Mouse (Mus musculus) kidney, postnatal 10 days (tissue): ENCODE measurements around the gene Pfn3.

Experiments used
- DNase-seq: peaks from one replicate; pipeline ENCODE4 v3.0.0; 2021; ENCODE audit warnings: mixed read lengths

Pfn3 gene

GRCm38 (mm10) chr13:55391626-55392029 lies 23.4 kb downstream of the Pfn3 start:
- peak; percentile 78 for DNase-seq

DNA sequence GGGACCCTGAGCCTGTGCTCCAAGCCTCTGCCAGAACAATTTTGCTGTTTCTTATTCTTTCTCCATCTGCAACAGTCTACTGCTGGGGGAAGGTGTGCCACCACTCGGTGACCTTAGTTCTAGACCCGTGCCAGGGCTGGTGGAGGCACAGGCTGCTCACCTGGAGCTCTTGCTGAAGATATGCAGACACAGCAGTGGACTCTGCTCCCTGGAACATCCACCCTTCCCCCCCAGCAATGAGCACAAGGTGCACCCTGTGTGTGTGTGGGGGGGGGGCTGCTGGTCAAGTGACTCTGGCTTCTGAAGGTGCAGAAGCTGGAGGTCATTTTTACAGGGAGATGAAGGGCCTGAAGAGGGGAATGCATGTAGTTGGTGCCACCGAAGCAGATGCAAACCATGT lies 24.4 kb downstream of the Pfn3 start:
- peak; percentile 80 for DNase-seq

GRCm38 (mm10) chr13:55381790-55382189 lies 33.2 kb downstream of the Pfn3 start:
- DNase-seq: no peak

GRCm38 (mm10) chr13:55378907-55379580 lies 36.0 kb downstream of the Pfn3 start:
- DNase-seq: peak; percentile 48

GRCm38 (mm10) chr13:55375877-55376276 lies 39.2 kb downstream of the Pfn3 start:
- DNase-seq: no peak

DNA sequence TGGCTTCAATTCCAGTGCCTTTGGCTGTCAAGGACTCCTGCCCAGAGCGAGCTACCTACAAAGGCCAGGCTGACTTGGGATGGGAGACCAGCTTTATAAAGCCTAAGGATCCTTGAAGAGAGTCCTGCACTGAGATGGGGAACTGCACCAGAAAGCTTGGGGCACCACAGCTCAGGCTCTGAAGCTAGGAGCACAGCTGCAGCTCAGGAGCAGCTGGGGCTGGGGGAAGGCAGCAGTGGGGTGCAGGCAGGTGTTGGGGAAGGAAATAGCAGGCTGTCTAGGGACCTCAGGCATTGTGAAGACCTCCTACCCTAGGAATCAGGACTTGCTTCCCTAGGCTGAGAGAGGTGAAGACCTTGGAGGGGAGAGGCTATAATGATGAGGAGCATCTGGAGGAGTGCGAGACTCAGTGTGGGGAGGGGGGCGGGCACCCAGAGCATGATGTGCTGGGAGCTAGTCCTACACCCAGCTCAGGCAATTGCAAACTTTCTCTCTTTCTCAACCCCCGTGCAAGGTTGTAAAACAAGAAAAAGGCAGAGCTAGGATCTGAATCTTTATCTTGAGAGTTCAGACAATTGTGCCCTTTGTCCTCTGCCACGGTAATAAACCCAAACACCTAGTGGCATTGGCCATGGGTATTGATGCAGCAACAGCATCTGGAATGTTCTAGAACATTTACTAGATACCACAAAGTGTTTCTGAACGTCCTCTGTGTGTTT lies 40.7 kb downstream of the Pfn3 start:
- no peak for DNase-seq

DNA sequence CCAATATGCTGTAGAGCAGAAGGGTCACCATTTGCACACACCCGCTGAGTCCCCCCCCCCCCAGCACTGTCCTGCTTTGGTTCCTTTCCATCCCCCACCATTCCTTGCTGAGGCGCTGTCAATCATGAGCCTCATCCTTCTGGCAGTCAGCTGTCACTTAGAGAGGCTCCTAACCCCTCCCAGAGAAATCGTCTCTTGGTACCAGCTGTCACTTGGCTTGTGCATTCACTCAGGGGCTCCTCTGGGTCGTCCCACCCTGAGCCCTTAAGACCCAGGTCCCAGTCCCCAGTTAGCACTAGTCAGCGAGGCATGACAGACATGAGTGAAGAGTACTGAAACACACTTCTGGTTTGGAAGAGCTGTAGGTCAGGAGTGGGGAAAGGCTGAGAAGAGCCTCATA lies 43.3 kb downstream of the Pfn3 start:
- no peak for DNase-seq

GRCm38 (mm10) chr13:55371007-55371681 lies 43.9 kb downstream of the Pfn3 start:
- DNase-seq: no peak

DNA sequence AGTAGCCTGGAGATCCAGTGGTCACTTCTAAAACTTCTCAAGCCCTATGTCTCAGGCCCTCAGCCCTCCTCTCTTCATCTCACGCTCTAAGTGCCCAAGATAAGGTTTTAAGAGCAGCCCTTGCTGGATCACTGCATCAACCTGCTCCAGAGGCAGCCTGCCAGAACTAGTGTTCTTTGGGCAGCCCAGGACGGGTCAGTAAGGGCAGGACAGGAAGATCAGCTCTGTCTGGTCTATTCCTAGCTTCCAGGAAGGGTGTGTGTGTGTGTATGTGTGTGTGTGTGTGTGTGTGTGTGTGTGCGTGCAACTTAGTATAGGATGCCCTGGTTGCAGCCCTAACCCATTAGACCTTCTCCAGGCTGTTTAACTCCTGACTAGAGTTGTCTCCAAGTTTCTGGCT lies 44.8 kb downstream of the Pfn3 start:
- DNase-seq: peak; percentile 66

GRCm38 (mm10) chr13:55369531-55370114 lies 45.4 kb downstream of the Pfn3 start, which contains the start of gene Rgs14:
Gene Rgs14, plus strand, starts transcription at chr13:55369732.
- peak; percentile 24 for DNase-seq

DNA sequence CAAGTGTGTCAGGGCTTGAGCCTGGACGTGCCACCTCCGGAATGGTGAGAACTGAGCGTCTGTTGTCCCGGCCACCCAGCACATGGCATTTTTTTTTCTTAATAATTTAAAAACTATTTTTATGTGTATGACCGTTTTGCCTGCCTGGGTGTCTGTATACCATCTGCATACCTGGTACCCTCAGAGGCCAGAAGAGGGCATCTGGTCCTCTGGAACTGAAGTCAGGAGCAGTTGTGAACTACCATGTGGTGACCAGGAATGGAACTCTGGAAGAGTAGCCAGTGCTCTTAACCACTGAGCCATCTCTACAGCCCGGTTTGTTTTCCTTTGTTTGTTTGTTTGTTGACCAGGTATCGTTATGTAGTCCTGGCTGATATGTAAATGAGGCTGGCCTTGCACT lies 46.6 kb downstream of the Pfn3 start:
- no peak for DNase-seq
